Mouse (Mus musculus): ENCODE measurements at regions not wholly inside any gene's neighbourhood (a gene's known extent, or its start where the extent isn't known, plus 50 kb on each side); places are given as distances from the start of the nearest gene placed in this dataset.

DNA sequence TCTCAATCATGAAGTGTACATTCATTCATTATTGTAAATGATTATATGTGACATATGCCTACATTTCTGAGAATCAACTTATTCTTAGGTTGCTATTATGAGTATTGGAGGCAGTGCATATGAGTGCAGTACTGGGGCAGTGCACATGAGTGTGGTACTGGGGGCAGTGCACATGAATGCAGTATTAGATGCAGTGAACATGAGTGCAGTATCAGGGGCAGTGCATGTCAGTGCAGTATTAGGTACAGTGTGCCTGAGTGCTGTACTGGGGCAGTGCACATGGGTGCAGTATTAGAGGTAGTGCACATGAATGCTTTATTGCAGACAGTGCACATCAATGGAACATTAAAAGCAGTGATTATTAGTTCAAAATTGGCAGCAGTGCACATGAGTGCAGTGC is 234.6 kb downstream of the 1700008P02Rik start:
- TF ChIP-seq GATA1 (IDR thresholded peaks at IDR 0.05; ENCODE audit: borderline replicate concordance, low read length) (no peak), FLI1 (IDR thresholded peaks at IDR 0.05; ENCODE audit: low read length) (no peak)

All from megakaryocyte, embryonic 14.5 days (primary cell).